Mouse (Mus musculus) kidney, embryonic 14.5 days (tissue): Measurements from ENCODE around the gene Nlgn1. TPM values are rescaled to one million over a fixed set of nuclear protein-coding genes. Genes with fewer than 3 reads are reported as not detected.
"Not testable (repeated sequence)": the region's sequence is repeated elsewhere in the genome, so short reads cannot be mapped to it uniquely, and the experiment has no call there.

ENCODE experiments used
- ATAC-seq: fragments of 200-750 bp; cut with Nextera tagmentation; 2 replicates; pipeline ENCODE4 v1.8.0; 2017; ENCODE audit warnings: moderate number of reproducible peaks, mild to moderate bottlenecking, moderate TSS enrichment, moderate library complexity; ENCODE audit not compliant: low FRiP score, low TSS enrichment
- H3K27ac ChIP-seq: fragments of 300-500 bp; sonication (generic); 2 replicates; pipeline ENCODE4 v1.5.1; 2014; ENCODE audit warnings: low read depth, mild to moderate bottlenecking, low read length, moderate library complexity, mixed read lengths
- H3K27me3 ChIP-seq: fragments of 300-500 bp; sonication (generic); 2 replicates; pipeline ENCODE4 v1.6.1; 2014; ENCODE audit warnings: mild to moderate bottlenecking, low read length; ENCODE audit not compliant: control insufficient read depth, insufficient read depth
- H3K36me3 ChIP-seq: fragments of 300-500 bp; sonication (generic); 2 replicates; pipeline ENCODE4 v1.6.1; 2014; ENCODE audit warnings: low read length, mixed read lengths; ENCODE audit not compliant: control insufficient read depth, insufficient read depth
- H3K4me1 ChIP-seq: fragments of 300-500 bp; sonication (generic); 2 replicates; pipeline ENCODE4 v1.6.1; 2014; ENCODE audit warnings: low read length, mixed read lengths; ENCODE audit not compliant: control insufficient read depth, insufficient read depth
- H3K4me2 ChIP-seq: fragments of 300-500 bp; sonication (generic); replicated peaks from 2 replicates; pipeline ENCODE4 v1.6.1; 2014; ENCODE audit warnings: low read depth, mild to moderate bottlenecking, low read length
- H3K4me3 ChIP-seq: fragments of 300-500 bp; sonication (generic); 2 replicates; pipeline ENCODE4 v1.5.1; 2014; ENCODE audit warnings: mild to moderate bottlenecking, low read length
- H3K9ac ChIP-seq: fragments of 300-500 bp; sonication (generic); 2 replicates; pipeline ENCODE4 v1.6.1; 2014; ENCODE audit warnings: low read depth, mild to moderate bottlenecking, low read length, moderate library complexity
- H3K9me3 ChIP-seq: fragments of 300-500 bp; sonication (generic); 2 replicates; pipeline ENCODE4 v1.6.1; 2016; ENCODE audit warnings: low read length; ENCODE audit not compliant: control insufficient read depth
- WGBS: fragments of 180-500 bp; shearing (Covaris S2); extraction: QIAGEN DNeasy Blood & Tissue Kit; methylation state at CpG from one replicate; pipeline ENCODE4 v1.1.7; 2014; 5-methylcytosine and 5-hydroxymethylcytosine counted together
- polyA plus RNA-seq: library from polyadenylated mRNA; unstranded; fragments of >200 nt; fragmentation: Nextera tagmentation; extraction: Ambion mirVana; gene quantifications from 2 replicates; pipeline ENCODE4 v1.2.1, GENCODE M21; 2014

The Nlgn1 gene
- polyA plus RNA-seq, 1 experiment from 2014 or later, result 1.5 TPM

- Histone ChIP-seq H3K9ac (no peak overlapping the region), H3K4me2 (no peak overlapping the region), H3K4me3 (no peak overlapping the region), H3K27me3 (no peaks in the 10 kb centered on the region), H3K4me1 (no peaks in the 10 kb centered on the region), H3K36me3 (no peaks in the 10 kb centered on the region), H3K27ac (no peak overlapping the region), H3K9me3 (no peaks in the 10 kb centered on the region)
- peak; percentile 57; the same call in 1 of the 2 replicates for ATAC-seq
- 77% methylated on average over 4 of the region's 4 CpGs for WGBS
Observed at GRCm38 (mm10) chr3:25653010-25653409, 679.2 kb downstream of the Nlgn1 start.

- no peak overlapping the region for H3K4me3 ChIP-seq
- H3K9ac ChIP-seq, result no peak overlapping the region
- H3K9me3 ChIP-seq, result no peaks in the 10 kb centered on the region
- no peak overlapping the region for H3K4me2 ChIP-seq
- ATAC-seq, result no peak
- WGBS, result 76% methylated on average over 4 of the region's 4 CpGs
- no peak overlapping the region for H3K27ac ChIP-seq
- H3K36me3 ChIP-seq, result no peaks in the 10 kb centered on the region
- no peaks in the 10 kb centered on the region for H3K27me3 ChIP-seq
- H3K4me1 ChIP-seq, result no peaks in the 10 kb centered on the region
Observed at GRCm38 (mm10) chr3:25645895-25646691, 686.2 kb downstream of the Nlgn1 start.

DNA sequence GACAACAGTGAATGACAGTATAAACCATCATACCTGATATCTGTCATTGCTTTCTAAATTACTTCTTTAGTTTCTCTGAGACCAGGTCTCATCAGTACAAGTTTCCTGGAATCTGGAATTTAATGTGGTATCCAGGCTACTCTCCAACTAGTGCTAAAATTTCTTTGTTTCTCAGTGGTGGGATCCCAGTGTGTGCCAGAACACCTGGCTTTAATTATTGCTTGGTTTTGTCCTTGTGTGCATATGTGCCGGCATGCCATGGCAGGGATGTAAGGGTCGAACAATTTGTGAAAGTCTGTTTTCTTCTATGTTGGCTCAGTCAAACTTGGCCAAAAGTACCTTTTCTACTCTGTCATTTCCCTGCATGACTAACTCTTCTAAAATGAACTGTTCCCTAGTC is 703.1 kb downstream of the Nlgn1 start:
- Histone ChIP-seq H3K4me1 (no peaks in the 10 kb centered on the region), H3K27me3 (no peaks in the 10 kb centered on the region), H3K9me3 (no peaks in the 10 kb centered on the region), H3K4me2 (no peak overlapping the region), H3K36me3 (no peaks in the 10 kb centered on the region), H3K27ac (no peak overlapping the region), H3K4me3 (no peak overlapping the region), H3K9ac (no peak overlapping the region)
- ATAC-seq, result no peak
- WGBS, result 91% methylated on average over 2 of the region's 2 CpGs

DNA sequence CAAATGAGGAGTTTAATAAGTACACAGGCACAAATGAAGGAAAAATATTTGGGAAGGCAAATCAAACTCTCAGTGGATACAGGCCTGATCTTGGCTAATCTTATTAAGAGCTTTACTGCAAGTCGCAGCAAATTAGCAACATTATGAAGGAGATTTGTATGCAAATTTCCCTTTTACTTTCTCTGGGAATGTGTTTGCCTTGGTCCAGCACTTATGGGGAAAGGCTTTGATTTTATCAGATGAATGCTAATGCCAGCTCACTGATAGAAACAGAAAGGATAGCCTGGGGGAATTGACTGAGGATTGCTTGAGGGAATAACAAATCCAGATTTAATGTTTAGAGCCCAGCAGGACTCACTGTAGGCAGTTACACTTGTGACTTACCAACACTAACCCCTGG is 725.7 kb downstream of the Nlgn1 start:
- no peak for ATAC-seq
- no peak overlapping the region for H3K4me3 ChIP-seq
- no peak overlapping the region for H3K27ac ChIP-seq
- 65% methylated on average over 1 of the region's 1 CpGs for WGBS
- no peak overlapping the region for H3K9ac ChIP-seq
- H3K36me3 ChIP-seq, result no peaks in the 10 kb centered on the region
- no peak overlapping the region for H3K4me2 ChIP-seq
- no peaks in the 10 kb centered on the region for H3K27me3 ChIP-seq
- no peaks in the 10 kb centered on the region for H3K4me1 ChIP-seq
- no peaks in the 10 kb centered on the region for H3K9me3 ChIP-seq

- Histone ChIP-seq H3K9ac (no peak overlapping the region), H3K4me1 (no peaks in the 10 kb centered on the region), H3K4me3 (no peak overlapping the region), H3K4me2 (no peak overlapping the region), H3K9me3 (no peaks in the 10 kb centered on the region), H3K27ac (no peak overlapping the region), H3K27me3 (no peaks in the 10 kb centered on the region), H3K36me3 (no peaks in the 10 kb centered on the region)
- ATAC-seq, result no peak
- 74% methylated on average over 5 of the region's 5 CpGs for WGBS
Observed at GRCm38 (mm10) chr3:25597513-25597912, 734.7 kb downstream of the Nlgn1 start.

DNA sequence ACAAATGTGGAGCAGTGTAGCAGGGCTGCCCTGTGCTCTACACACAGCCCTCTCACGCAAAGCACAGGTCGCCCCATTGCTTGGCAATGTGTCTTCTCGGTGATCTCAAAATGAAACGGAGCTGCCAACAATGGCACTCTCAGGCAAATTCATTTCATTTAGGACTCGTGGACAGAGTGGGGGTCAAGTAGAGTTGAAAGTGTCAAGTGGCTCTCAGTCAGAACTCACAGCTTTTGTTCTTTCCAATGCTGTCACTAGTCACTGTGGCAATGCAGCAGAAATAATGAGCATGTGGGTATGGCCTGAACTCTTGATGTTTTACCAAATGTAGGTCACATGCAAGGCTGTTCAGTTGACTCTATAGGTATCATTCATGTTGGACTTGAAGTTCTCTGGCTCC is 756.7 kb downstream of the Nlgn1 start:
- Histone ChIP-seq H3K27me3 (no peaks in the 10 kb centered on the region), H3K27ac (no peak overlapping the region), H3K4me3 (no peak overlapping the region), H3K9ac (no peak overlapping the region), H3K36me3 (no peaks in the 10 kb centered on the region), H3K4me2 (no peak overlapping the region), H3K4me1 (no peaks in the 10 kb centered on the region), H3K9me3 (no peaks in the 10 kb centered on the region)
- 77% methylated on average over 5 of the region's 5 CpGs for WGBS
- no peak for ATAC-seq

GRCm38 (mm10) chr3:25574840-25575239 is 757.4 kb downstream of the Nlgn1 start:
- ATAC-seq, result no peak
- no peak overlapping the region for H3K27ac ChIP-seq
- H3K27me3 ChIP-seq, result no peaks in the 10 kb centered on the region
- no peak overlapping the region for H3K9ac ChIP-seq
- H3K4me3 ChIP-seq, result no peak overlapping the region
- 92% methylated on average over 3 of the region's 3 CpGs for WGBS
- no peaks in the 10 kb centered on the region for H3K4me1 ChIP-seq
- no peaks in the 10 kb centered on the region for H3K36me3 ChIP-seq
- H3K9me3 ChIP-seq, result no peaks in the 10 kb centered on the region
- H3K4me2 ChIP-seq, result no peak overlapping the region

- not testable (repeated sequence) for H3K27me3 ChIP-seq, H3K9me3 ChIP-seq, H3K4me1 ChIP-seq, H3K4me2 ChIP-seq, H3K9ac ChIP-seq, H3K27ac ChIP-seq, H3K4me3 ChIP-seq, H3K36me3 ChIP-seq, ATAC-seq
- 95% methylated on average over 1 of the region's 1 CpGs for WGBS
Observed at GRCm38 (mm10) chr3:25558513-25558912, 773.7 kb downstream of the Nlgn1 start.

DNA sequence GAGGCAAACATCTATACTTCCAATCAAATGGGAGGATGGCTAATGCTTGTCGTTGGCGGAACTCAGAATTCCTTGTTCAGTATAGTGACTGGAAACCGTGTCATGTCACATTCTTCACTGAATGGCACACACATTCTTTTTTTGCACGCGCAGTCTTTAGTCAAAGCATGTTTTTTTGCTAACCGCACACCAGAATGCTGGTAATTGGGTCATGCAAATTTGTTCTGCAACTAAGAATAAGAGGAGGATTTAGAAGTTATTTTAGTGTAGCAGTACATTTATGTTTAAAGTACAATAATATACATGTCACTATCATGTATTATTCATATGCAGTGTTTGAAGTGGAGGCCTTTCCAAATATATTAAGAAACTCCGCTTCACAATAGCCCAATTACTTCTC is 783.2 kb downstream of the Nlgn1 start:
- 95% methylated on average over 3 of the region's 7 CpGs for WGBS
- ATAC-seq, H3K4me2 ChIP-seq, H3K27ac ChIP-seq, H3K36me3 ChIP-seq, H3K9me3 ChIP-seq, H3K4me1 ChIP-seq, H3K9ac ChIP-seq, H3K4me3 ChIP-seq, H3K27me3 ChIP-seq: not testable (repeated sequence)
